Mouse (Mus musculus) embryo, embryonic 11.5 days (tissue): ENCODE results near the gene Wdr62.

ENCODE experiments used
- DNase-seq: peaks from one replicate; pipeline ENCODE4 v3.0.0-alpha.2; 2012; ENCODE audit warnings: low read depth, low spot score

Gene Wdr62

DNA sequence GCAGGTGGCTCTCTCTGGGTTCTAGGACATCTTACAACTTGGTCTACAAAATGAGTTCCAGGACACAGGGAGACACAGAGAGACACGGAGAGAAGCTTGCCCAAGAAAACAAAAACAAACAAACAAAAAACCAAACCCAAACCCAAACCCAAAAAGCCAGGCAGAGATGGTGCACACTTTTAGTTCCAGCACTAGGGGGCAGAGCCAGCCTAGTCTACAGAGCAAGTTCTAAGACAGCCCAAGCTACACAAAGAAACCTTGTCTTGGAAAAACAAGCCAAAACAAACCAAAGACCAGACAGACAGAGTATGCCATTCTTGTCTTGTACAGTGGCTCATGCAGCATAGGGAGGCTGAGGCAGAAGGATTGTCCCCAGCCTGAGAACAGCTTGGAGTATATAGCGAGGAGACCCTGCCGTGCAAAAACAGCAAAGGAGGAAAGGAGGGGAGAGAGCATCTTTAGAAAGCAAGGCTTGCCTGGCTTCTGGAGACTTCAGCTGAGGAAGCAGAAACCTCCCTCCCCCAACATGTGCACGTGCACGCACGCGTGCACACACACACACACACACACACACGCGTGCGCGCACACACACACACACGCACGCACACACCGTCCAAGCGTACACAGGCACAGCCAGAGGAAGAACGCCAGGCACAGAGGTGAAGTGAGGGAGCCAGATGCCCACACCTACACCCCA lies 26.0 kb upstream of the Wdr62 start:
- DNase-seq = no peak

DNA sequence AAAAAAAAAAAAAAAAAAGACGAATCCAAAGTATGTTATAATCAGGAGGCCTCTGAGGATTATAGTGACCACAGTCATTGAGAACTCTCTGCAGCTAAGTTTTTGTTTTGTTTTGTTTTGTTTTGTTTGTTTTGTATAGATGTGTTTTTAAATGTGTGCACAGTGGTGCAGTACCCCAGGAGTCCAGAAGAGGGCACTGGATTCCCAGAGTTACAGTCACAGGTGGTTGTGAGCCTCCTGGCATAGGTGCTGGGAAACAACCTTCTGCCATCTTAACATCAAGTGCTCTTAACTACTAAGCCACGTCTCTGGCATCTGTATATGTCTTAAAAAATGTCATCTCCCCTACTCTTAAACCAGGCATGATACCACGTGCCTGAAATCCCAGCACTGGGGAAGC lies 20.7 kb upstream of the Wdr62 start:
- DNase-seq = no peak

DNA sequence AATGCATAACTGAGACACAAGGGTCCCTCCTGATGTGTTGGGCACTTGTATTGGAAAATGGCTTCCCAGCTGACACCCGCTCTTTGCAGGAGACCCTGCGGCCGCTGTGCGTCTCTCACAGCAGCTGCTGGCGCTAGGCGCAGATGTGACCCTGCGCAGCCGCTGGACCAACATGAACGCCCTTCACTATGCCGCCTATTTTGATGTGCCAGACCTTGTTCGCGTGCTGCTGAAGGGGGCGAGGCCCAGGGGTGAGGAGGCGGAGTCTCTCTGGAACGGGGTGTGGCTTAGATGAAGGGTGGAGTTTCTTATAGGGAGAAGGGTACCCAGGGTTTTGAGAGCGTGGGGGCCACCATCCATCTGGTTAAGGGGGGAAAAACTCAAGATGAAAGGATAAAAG lies 17.0 kb upstream of the Wdr62 start:
- DNase-seq = no peak

DNA sequence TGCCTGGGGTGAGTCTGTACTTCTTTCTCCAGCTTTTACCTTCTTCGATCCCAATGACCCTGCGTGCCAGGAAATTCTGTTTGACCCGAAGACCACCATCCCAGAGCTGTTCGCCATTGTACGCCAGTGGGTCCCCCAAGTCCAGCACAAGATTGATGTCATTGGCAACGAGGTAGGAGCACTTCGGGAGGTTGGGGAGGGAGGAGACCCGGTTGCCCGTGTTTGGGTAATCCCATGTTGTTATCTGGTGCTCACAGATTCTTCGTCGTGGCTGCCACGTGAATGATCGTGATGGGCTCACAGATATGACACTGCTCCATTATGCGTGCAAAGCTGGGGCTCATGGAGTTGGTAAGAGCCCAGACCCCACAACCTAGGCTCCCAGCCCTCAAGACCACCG lies 16.6 kb upstream of the Wdr62 start:
- no peak for DNase-seq

DNA sequence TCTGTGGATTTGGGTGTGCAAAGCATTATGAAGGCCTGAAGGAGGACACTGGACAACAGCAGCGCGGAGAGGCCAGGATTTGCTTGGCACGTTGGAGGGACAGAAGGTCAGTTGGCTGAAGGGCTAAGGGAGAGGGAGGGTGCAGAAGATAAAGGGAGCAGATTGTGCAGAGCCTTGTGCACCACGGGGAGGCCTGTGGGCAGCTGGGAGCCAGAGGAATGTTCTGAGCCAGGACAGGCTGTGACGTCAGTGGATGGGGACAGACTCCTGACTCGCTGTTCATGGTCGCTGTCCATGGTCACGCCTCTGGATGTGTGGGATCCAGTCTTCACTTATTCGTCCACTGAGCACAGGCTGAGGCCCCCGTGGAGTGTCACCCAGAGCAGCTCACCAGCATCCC lies 14.9 kb upstream of the Wdr62 start:
- DNase-seq = no peak

DNA sequence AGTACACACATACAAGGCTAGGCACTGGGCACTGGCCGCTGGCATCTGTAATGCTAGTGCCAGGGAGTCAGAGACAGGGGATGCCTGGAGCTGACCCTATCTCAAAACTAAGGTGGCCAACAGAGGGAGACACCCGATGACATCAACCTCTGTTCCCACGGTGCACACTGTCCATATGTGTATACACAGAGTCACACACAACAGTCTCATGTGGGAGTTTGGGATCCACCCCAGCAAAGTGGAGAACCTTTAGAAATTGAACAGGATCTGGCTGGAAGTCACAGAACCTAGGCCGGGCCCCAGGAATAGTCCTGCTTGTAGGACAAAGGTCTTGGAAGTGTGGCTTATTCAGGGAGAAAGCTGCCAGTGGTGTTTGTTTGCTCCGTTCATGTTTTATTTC lies 14.1 kb upstream of the Wdr62 start:
- DNase-seq = no peak

DNA sequence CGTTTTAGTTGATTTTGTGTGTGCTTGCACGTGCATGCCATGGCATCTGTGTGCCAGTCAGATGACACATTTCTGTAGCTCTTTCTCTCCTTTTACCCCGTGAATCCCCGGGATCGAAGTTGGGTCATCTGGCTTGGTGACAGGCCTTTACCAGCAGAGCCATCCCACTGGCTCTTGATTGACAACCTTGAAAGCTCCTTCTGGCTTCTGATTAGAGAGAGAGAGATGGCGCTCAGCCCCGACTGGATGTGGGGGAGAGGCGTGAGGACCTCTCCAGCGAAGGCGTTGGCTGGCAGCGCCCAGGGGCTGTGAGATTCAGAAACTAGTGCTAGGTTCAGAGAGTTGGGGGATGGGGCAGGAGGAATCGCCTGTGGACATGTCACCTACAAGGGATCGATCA lies 13.6 kb upstream of the Wdr62 start:
- no peak for DNase-seq

DNA sequence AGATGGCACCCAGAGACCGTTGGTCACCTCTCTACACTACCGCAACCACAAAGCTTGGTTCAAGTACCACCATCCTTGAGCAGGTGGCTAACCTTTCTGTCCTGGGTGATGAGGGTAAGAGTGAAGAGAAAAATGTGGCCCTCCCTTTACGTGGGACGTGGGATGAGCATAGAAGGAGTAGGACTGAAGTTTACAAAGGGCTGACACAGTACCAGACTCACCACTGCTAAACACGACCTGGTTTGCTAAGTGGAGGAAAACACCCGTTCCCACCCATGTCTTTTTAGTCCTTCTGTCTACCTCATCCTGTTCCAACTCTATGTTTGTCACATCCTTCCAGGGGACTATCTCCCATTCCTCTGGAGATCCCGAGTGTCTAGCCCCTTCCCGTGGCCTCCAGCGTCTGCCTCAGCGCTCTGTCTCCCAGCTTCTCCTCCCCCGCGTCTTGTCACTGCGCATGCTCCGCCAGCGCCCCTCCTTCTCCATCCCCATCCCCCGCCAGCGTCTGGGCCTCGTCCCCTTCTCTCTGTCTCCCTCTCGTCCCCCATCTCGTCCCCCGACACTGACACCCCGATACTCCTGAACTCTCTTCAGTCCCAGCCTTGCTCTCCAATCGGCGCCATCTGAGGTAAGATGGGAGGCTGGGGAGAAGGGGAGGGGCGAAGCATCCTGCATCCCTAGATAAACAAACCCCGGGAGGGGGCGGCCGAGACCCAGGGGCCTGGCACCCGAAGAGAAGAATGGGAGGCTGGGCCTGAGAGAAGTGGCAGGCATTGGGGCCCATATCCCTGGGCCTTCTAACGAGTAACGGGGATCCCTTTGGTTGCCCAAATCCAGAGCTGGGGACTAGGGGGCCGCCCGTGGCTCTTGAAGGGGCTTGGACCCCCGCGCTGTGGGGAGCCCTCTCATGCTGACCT lies 11.3 kb upstream of the Wdr62 start, which contains the start of gene Clip3:
Gene Clip3, plus strand, starts transcription at position 514 of the 917 bp plus-strand sequence.
- DNase-seq = peak; percentile 75

DNA sequence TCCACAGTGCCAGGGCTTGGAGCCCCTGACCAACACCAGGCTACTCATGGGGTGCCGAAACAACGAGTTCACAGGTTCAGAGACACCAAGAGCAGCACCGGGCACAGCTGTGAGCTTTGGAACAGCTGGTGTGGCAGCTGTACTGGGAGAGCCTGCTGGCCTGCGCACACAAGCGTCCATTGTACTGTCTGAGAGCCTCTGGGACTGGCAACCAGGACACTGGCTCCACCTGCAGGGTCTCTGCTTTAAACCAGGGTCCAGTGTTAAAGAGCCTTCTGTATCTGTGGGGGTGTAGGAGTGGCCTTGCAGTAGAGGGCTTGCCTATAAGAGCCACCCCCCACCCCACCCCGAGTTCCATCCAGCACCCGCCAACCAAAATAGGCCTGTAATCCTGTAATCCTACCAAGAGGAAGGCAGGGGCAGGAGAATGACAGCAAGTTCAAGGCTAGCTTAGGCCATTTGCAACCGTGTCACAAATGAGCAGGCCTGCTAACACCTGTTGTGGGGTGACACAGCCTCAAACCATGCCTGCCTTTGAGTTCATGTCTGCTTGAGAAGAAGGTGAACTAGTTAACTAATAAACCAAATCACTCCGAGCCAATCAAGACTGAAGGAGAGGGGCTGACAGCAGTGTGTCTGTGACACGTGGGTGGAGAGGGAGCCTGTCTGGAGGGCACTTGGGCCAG lies 9.6 kb upstream of the Wdr62 start:
- no peak for DNase-seq

DNA sequence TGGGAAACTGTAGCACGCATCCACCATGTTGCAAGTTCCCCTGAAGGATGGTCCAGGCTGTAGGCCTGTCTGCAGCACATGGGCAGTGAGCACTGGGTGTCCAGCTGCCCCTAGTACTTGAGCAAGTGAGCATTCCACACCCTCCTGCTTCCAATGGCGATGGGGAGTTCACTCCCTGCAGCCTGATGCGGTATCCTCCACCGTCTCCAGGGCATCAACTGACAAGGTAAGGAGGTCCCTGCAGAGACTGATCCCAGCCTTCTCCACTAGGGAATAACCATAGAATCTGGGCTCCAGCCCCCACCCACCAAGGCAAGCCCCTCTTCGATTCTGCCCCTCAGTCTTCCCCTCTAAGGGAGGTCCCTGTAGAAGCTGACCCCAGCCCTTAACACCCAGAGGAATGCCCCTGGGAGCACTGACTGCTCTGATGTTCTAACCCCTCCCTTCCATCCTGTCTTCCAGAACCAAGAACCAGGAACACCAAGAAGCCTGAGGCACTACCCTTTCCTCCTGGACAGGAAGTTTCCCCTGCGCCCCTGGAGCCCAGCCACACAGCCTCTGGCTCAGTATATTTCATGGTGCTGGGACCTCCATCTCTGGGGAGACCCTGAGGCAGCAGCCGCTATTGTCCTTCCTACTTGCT lies 9.0 kb upstream of the Wdr62 start:
- no peak for DNase-seq

DNA sequence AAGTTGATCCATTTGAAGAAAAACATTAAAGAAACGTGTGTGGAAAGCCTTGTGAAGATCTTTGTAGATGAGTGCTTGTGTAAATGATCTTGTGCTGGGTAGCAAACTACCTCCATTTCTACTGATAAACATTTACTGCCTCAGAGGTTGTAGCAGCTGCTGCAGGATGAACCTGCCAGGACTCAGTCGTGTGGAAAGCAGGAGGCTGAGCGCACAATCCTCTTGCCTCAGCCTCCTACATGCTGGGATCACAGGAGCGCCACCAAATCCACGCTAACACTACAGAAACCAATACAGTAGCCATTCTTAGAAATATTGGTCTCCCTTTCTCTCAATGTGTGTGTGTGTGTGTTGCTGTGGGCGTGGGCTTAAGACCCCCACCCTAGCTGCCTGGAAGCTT lies 7.8 kb upstream of the Wdr62 start:
- DNase-seq = no peak

DNA sequence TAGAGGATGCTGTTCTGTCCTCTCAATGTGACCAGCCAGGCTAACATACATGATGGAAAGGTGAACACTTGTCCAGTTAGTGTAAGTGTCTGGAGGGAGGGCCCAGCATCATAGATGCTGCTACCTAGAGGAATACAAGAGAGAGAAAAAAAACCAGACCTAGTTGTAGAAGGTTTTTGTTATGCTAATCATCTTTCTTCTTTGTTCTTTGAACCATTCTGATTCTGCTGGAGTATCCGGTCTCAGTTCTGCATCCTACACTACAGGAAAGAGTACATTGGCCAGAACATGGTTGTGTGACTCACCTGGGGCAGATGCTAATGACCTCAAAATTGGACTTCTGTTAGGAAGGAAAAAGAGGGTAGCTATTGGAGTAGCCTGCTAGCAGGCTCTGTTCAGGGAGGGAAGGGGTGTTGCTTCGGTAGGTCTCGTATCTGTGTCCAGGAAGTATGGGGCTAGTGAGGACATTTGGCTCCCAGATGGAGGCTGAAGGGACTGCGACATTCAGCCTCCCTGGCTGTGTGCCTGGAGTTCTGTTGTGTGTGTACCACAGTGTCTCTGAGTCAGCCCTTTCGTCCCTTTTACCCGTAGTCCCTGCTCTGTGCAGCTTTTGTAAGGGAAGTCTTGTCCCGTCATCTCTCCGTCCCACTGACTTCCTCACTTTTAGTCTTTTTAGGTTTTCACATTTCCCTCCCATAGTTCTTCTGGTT lies 6.6 kb upstream of the Wdr62 start:
- DNase-seq = no peak

DNA sequence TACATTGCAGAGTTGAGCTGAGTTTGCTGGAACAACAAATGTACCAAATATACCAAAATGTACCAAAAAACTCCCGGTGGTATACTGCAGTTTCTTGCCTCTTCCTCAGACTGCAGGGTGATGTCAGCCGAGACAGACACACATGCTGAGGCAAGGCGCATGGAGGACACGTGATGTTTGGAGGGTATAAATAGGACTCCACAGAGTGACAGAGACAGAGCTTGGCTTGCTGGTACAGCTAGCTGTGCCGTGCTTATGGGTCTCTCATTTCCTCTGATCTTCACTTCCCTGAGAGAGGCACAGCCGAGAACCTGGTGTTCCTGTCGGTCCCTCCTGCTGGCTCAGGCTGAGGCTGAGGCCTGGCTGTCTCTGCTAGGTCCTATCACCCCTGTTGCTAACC lies 2.5 kb upstream of the Wdr62 start:
- no peak for DNase-seq

DNA sequence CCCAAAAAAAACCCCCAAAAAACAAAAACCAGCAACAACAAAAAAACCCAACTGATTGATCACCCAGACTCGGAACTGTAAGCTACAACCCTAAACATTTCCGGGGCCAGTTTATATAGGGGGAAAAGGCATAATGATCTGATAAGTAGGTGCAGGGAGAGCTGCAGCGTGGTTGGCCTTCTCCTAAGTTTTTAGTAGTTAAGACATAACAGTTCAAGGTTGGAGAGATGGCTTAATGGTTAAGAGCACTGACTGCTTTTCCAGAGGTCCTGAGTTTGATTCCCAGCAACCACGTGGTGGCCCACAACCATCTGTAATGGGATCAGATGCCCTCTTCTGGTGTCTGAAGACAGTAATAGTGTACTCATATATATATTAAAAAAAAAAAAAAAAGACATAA lies 1.3 kb upstream of the Wdr62 start:
- no peak for DNase-seq

DNA sequence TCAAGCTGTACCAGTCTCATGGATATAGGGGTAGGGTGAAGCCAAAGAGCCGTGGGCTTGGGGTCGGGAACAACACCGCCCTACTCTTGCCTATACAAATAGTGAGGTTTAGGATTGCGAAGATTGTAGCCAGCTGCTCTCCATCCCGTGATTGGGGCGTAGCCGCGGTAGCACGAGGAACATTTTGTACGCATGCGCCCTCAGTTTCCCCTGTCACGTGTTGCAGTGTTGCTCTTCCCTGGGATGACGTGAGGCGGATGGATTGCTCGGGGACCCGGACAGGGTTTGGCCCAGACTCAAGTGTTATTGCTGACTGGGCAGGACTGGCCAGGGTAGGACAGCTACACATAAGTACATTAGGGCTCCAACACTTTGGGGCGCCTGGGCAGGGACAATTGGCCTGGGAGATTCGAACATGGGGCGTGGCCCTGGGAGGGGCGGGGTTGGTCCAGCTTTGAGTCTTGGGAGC lies 485 bp upstream of the Wdr62 start:
- DNase-seq = peak; percentile 73

DNA sequence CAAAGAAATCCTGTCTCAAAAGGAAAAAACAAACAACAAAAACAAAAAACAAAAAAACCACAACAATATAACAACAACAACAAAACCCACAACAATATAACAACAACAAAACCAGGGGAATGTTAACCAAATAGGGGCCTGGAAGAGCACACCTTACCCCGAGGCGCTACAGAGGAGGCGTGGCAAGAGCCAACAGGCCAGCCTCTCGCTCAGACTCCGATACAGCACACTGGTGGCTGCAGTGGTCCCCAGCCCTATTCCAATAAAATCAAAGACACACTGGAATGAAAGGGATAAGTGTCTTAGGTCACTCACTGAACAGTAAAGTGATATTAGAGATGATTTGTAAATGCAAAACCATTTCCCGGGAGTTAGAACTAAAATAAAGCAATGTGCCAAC lies 683 bp downstream of the Wdr62 start:
- DNase-seq = no peak

DNA sequence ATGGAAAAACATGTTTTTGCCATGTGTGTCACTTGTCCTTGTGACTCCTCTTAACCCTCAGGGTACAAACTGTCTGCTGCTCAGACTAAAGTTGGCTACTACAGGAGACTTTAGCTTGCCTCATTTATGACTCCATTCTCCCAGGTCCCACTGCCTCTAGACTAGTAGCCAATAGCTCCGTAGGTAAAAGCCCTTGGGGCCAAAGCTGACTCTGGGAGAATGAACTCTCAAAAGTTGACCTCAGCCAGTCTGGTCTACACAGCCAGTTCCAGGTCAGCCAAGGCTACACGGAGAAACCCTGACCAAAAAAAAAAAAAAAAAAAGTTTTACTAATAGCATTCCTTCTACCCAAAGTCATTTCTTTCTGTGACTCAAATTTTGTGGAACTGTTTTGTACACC lies 1.3 kb downstream of the Wdr62 start:
- DNase-seq = no peak

DNA sequence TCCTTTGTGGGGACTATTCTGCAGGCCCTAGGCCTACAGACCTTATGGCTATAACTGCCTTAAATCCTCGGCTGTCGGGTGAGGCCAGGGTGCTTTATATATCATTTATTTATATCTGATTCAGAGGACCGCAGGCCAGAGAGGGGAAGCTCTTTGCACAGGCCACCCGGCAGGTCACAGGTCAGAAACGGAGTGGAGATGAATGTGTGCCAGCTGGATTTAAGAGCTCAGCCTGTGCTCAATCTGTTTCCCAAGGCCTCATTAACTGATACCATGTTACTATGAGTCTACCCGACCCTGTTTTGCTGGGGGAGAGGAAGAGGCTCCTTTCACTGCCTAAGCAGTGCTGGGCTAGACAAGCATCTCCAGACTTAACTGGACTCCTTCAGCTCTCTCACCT lies 5.8 kb downstream of the Wdr62 start:
- no peak for DNase-seq

DNA sequence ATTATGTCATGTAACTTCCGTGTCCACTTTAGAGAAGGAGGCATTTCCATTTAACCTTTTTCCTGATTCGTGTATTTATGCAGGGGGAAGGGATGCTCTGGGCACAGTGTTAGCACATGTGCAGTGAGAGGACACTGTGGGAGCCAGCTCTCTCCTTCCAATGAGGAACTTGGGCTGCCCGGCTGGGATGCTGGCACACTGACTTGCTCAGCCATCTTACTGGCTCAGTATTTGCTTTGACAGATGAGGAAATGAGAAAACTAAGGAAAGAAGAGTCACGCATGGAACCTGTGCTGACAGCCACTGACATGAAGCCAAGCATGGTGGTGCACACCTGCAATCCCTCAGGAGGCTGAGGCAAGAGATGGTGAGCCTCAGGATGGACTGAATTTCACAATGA lies 10.6 kb downstream of the Wdr62 start:
- no peak for DNase-seq

DNA sequence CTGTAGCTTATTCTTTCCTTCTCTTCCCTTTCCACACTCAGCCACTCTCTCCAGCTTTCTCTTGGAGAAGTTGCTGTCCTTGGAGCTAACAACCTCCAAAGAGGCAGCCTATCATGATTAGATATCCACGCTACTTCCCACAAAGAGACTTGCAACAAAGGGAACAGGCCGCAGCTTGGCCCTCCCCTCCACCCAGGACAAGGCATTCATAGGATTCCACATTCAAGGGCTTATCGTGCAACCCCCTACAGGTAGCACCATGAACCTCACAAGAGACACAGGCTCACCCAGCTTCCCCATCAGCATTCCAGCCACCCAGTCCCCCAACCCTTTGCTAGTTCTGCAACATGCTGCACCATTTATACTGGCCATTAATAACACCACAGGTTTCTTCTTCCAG lies 13.4 kb downstream of the Wdr62 start:
- no peak for DNase-seq

DNA sequence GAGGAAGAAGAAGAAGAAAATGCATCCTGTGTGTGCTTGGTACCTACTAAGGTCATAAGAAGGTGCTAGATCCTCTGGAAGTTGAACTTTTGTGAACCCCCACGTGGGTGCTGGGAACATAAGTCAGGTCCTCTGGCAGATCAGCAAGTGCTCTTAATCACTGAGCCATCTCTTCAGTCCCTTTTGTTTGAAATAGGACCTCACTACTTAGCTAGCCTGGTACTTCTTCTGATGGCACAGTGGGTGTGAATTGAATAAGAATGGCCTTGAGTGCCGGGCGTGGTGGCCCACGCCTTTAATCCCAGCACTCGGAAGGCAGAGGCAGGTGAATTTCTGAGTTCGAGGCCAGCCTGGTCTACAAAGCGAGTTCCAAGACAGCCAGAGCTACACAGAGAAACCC lies 14.3 kb downstream of the Wdr62 start:
- DNase-seq = no peak
